Mouse (Mus musculus) liver, embryonic 14.5 days (tissue): ENCODE measurements at regions not wholly inside any gene's neighbourhood (a gene's known extent, or its start where the extent isn't known, plus 50 kb on each side); places are given as distances from the start of the nearest gene placed in this dataset.

Source experiments
- CTCF ChIP-seq: IDR thresholded peaks from 2 replicates; pipeline ENCODE4 v1.5.1; 2016; ENCODE audit warnings: antibody characterized with exemption, low read depth, control low read depth
- EP300 ChIP-seq: IDR thresholded peaks from 2 replicates; pipeline ENCODE4 v1.6.1; 2016; ENCODE audit warnings: antibody characterized with exemption, low read depth

GRCm38 (mm10) chr12:29134326-29134725 is 382.7 kb downstream of the Eipr1 start:
- TF ChIP-seq CTCF (no peak), EP300 (no peak)
